Mouse (Mus musculus) CH12.LX (cell line): ENCODE measurements around the gene Tiam1. TPM values are rescaled to one million over a fixed set of nuclear protein-coding genes. Genes with fewer than 3 reads are reported as not detected.

Experiments used
- DNase-seq: peaks from one replicate; pipeline ENCODE4 v3.0.0-alpha.2; 2013; ENCODE audit errors: extremely low read depth
- H3K27ac ChIP-seq: 2 replicates; pipeline ENCODE4 v1.5.1; 2012; ENCODE audit warnings: low read depth, mild to moderate bottlenecking, control low read depth, moderate library complexity; ENCODE audit not compliant: insufficient read depth
- H3K27me3 ChIP-seq: replicated peaks from 2 replicates; pipeline ENCODE3; 2012; ENCODE audit warnings: inconsistent platforms
- H3K36me3 ChIP-seq, 2 experiments: replicated peaks in 1 of 2; 2 replicates each; pipeline versions ENCODE3 to v1.6.1; 2012; ENCODE audit warnings: inconsistent platforms in 1 of 2, low read length in 1 of 2, mild to moderate bottlenecking in 1 of 2, mixed read lengths in 1 of 2, moderate library complexity in 1 of 2; ENCODE audit not compliant: control insufficient read depth in 1 of 2, insufficient read depth in 1 of 2
- H3K4me1 ChIP-seq, 2 experiments: 2 replicates each; pipeline ENCODE4 v1.6.1; 2012; ENCODE audit warnings: inconsistent platforms in 1 of 2, moderate library complexity in 1 of 2; ENCODE audit not compliant: insufficient read depth in 2 of 2, control insufficient read depth in 1 of 2
- H3K4me2 ChIP-seq: 2 replicates; pipeline ENCODE4 v1.6.1; 2012; ENCODE audit warnings: low read depth, mild to moderate bottlenecking, control low read depth; ENCODE audit not compliant: poor library complexity, insufficient read depth, severe bottlenecking
- H3K4me3 ChIP-seq, 3 experiments: fragments of 150-350 bp in 1 of 3; sonication (generic) in 1 of 3; replicated peaks in 1 of 3; 2 replicates each; pipeline versions ENCODE3 to v1.5.1; 2011 to 2012; ENCODE audit warnings: low read depth in 2 of 3, low read length in 2 of 3, mild to moderate bottlenecking in 2 of 3, moderate library complexity in 2 of 3, control low read depth in 1 of 3, improper control_type of control experiment in 1 of 3, inconsistent platforms in 1 of 3, mixed read lengths in 1 of 3; ENCODE audit not compliant: poor library complexity in 1 of 3
- H3K79me2 ChIP-seq: replicated peaks from 2 replicates; pipeline ENCODE4 v1.6.1; 2012; ENCODE audit warnings: mild to moderate bottlenecking, moderate library complexity; ENCODE audit not compliant: control insufficient read depth, poor library complexity, insufficient read depth, severe bottlenecking; ENCODE audit errors: extremely low read depth
- H3K9ac ChIP-seq: 2 replicates; pipeline ENCODE4 v1.6.1; 2012; ENCODE audit warnings: low read depth, mild to moderate bottlenecking, control low read depth, moderate library complexity; ENCODE audit not compliant: insufficient read depth
- H3K9me3 ChIP-seq: replicated peaks from 2 replicates; pipeline ENCODE3; 2012; ENCODE audit warnings: low read length, inconsistent platforms, mixed read lengths
- CHD2 ChIP-seq: IDR thresholded peaks from 2 replicates; pipeline ENCODE4 v1.6.1; 2011; ENCODE audit warnings: low read length, improper control_type of control experiment
- CTCF ChIP-seq, 2 experiments: IDR thresholded peaks in 1 of 2; conservative IDR thresholded peaks in 1 of 2; 2 replicates each; pipeline ENCODE4 v1.5.1; 2011 to 2012; ENCODE audit warnings: low read depth in 2 of 2, low read length in 2 of 2, improper control_type of control experiment in 1 of 2, inconsistent platforms in 1 of 2, mild to moderate bottlenecking in 1 of 2, moderate library complexity in 1 of 2
- ELF1 ChIP-seq: IDR thresholded peaks from 2 replicates; pipeline ENCODE4 v1.6.1; 2014; ENCODE audit warnings: low read depth, mild to moderate bottlenecking, inconsistent platforms, low read length, improper control_type of control experiment
- GABPA ChIP-seq: IDR thresholded peaks from 2 replicates; pipeline ENCODE4 v1.6.1; 2012; ENCODE audit warnings: low read depth, low read length, improper control_type of control experiment, inconsistent platforms; ENCODE audit not compliant: insufficient replicate concordance
- IRF4 ChIP-seq: IDR thresholded peaks from 2 replicates; pipeline ENCODE4 v1.6.1; 2014; ENCODE audit warnings: low read depth, mild to moderate bottlenecking, inconsistent platforms, low read length, improper control_type of control experiment
- JUN ChIP-seq: IDR thresholded peaks from 2 replicates; pipeline ENCODE4 v1.6.1; 2011; ENCODE audit warnings: low read depth, mild to moderate bottlenecking, low read length, improper control_type of control experiment, moderate library complexity; ENCODE audit not compliant: insufficient read depth
- JUND ChIP-seq: conservative IDR thresholded peaks from 2 replicates; pipeline ENCODE4 v1.6.1; 2011; ENCODE audit warnings: low read depth, low read length, improper control_type of control experiment
- KAT2A ChIP-seq: IDR thresholded peaks from 2 replicates; pipeline ENCODE4 v1.6.1; 2012; ENCODE audit warnings: low read length, improper control_type of control experiment, inconsistent platforms; ENCODE audit not compliant: insufficient replicate concordance
- MAFK ChIP-seq: IDR thresholded peaks from 2 replicates; pipeline ENCODE4 v1.6.1; 2011; ENCODE audit warnings: low read length, improper control_type of control experiment; ENCODE audit not compliant: insufficient replicate concordance
- MAX ChIP-seq: IDR thresholded peaks from 2 replicates; pipeline ENCODE4 v1.6.1; 2011; ENCODE audit warnings: low read length, improper control_type of control experiment
- MAZ ChIP-seq: IDR thresholded peaks from 2 replicates; pipeline ENCODE4 v1.6.1; 2012; ENCODE audit warnings: low read depth, mild to moderate bottlenecking, inconsistent platforms, low read length, improper control_type of control experiment, moderate library complexity
- MEF2A ChIP-seq: IDR thresholded peaks from 2 replicates; pipeline ENCODE4 v1.6.1; 2014; ENCODE audit warnings: low read depth, mild to moderate bottlenecking, inconsistent platforms, low read length, improper control_type of control experiment, borderline replicate concordance
- MXI1 ChIP-seq: IDR thresholded peaks from 2 replicates; pipeline ENCODE4 v1.6.1; 2011; ENCODE audit warnings: mild to moderate bottlenecking, low read depth, low read length, improper control_type of control experiment
- MYC ChIP-seq: IDR thresholded peaks from 2 replicates; pipeline ENCODE4 v1.6.1; 2011; ENCODE audit warnings: low read depth, mild to moderate bottlenecking, improper control_type of control experiment, low read length
- POLR2A ChIP-seq: IDR thresholded peaks from 2 replicates; pipeline ENCODE4 v1.6.1; 2011; ENCODE audit warnings: low read depth, mild to moderate bottlenecking, improper control_type of control experiment, low read length
- RCOR1 ChIP-seq: conservative IDR thresholded peaks from 2 replicates; pipeline ENCODE4 v1.6.1; 2012; ENCODE audit warnings: low read depth, mild to moderate bottlenecking, inconsistent platforms, low read length, improper control_type of control experiment
- SIN3A ChIP-seq: IDR thresholded peaks from 2 replicates; pipeline ENCODE4 v1.6.1; 2012; ENCODE audit warnings: low read length, improper control_type of control experiment, inconsistent platforms
- TBP ChIP-seq: conservative IDR thresholded peaks from 2 replicates; pipeline ENCODE4 v1.6.1; 2011; ENCODE audit warnings: low read depth, low read length, improper control_type of control experiment
- TCF12 ChIP-seq: IDR thresholded peaks from 2 replicates; pipeline ENCODE4 v1.6.1; 2014; ENCODE audit warnings: low read depth, mild to moderate bottlenecking, inconsistent platforms, low read length, improper control_type of control experiment
- UBTF ChIP-seq: IDR thresholded peaks from 2 replicates; pipeline ENCODE4 v1.6.1; 2012; ENCODE audit warnings: low read depth, mild to moderate bottlenecking, inconsistent platforms, low read length, improper control_type of control experiment, moderate library complexity
- USF2 ChIP-seq: conservative IDR thresholded peaks from 2 replicates; pipeline ENCODE4 v1.6.1; 2011; ENCODE audit warnings: low read depth, low read length, improper control_type of control experiment
- ZNF384 ChIP-seq: IDR thresholded peaks from 2 replicates; pipeline ENCODE4 v1.6.1; 2012; ENCODE audit warnings: low read depth, low read length, improper control_type of control experiment, inconsistent platforms
- dilution Hi-C: fragments of 300-500 bp; cut with MboI; formaldehyde crosslinking; loops from 2 replicates; pipeline ENCODE4 v1.14.3; 2020; ENCODE audit warnings: low sequenced_read_pairs; ENCODE audit not compliant: extremely low pct_unique_long_range_greater_than_20kb, extremely low pct_ligation_motif_present
- in situ Hi-C: fragments of 300-500 bp; cut with MboI; formaldehyde crosslinking; loops from 3 replicates; pipeline ENCODE4 v1.14.3; 2019; ENCODE audit warnings: low sequenced_read_pairs, low pct_ligation_motif_present, low pct_unique_long_range_greater_than_20kb, mixed read lengths
- polyA plus RNA-seq: library from polyadenylated mRNA; unstranded; fragments of >175 nt; gene quantifications from 2 replicates; pipeline ENCODE4 v1.2.1, GENCODE M21; 2012; ENCODE audit warnings: low read depth; ENCODE audit not compliant: insufficient read length
- total RNA-seq, 2 experiments: library from RNA; depleted of rRNA; stranded (reverse); fragments of 300-350 nt in 1 of 2; fragments of >200 nt in 1 of 2; gene quantifications; 2 replicates each; pipeline ENCODE4 v1.2.3; 2012 to 2014

The Tiam1 gene
- total and polyA plus RNA-seq, 3 experiments: 0.03 to 0.40 (median 0.04) TPM

DNA sequence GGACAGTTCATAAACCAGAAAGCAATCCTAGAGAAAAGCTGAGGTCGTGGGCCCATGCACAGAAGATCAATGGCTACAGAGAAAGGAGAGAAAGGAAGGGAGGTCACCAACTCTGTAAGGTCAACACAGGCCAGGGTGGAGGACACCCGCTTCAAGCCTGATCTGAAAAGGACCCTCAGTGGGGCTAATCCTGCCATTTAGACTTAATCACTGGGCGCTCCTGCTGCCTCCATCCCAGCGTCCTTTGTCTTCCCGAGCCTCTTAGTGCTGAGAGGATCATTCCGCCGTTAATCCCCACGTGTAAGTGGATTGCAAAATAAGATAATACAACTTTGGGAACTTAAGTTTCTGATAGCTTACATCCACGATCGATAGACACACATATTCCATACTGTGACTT, 11.2 kb downstream of the Tiam1 start:
- Histone ChIP-seq H3K9me3 (peaks cover 26% of the 10 kb centered on the region), H3K9ac (no peak overlapping the region), H3K4me2 (no peak overlapping the region), H3K27ac (no peak overlapping the region), H3K4me3 (no peak overlapping the region), H3K27me3 (peaks cover 25% of the 10 kb centered on the region), H3K79me2 (no peaks in the 10 kb centered on the region), H3K4me1 (peaks cover 0 to 6% of the 10 kb centered on the region in 2 experiments; a peak in 2 of 4 replicates), H3K36me3 (no peaks in the 10 kb centered on the region)
- in situ Hi-C loops: no loop called here
- DNase-seq: no peak
- dilution Hi-C loops: no loop called here
- no peak for TF ChIP-seq SIN3A
- TF ChIP-seq CTCF (conservative IDR thresholded peaks at IDR 0.05 in 1 of 2, IDR thresholded peaks at IDR 0.05 in 1 of 2; ENCODE audit: low read depth in 2 of 2, low read length in 2 of 2): no peak
- no peak for TF ChIP-seq IRF4

DNA sequence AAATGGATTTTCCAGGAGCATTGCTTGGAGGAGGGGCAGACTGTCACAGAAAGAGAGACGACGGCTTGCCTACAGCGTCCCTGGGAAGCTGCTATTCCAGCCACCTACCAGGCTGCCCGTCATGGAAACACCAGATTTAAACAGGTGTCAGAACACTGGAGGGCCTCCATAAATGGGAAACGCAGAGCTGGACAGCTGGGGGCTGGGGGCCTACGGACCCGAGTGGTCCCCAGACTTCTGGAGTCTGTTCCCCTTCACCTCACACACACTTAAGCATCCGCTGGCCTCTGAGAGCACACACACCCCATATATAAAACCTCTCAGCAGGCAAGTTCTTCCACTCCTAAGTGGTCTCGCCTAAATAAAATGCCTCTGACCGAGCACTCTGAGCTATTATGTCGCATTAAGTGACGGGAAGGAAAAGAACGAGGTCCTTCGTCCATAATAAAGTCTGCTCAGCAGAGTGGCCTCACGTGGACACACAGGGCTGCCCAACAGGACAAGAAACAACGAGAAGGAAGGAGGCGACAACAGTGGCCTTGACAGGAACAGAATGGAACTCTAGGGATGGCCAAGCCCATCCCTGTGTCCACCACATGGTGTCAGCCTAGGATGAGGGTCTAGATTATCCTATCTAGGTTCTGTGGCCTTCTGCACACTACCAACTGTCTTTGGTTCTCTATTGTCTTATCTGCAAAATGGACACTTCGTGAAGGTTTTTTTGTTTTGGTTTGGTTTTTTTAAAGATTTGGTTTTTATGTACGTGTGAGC, 14.6 kb downstream of the Tiam1 start:
- TF ChIP-seq MAFK (no peak), JUN (no peak), MEF2A (no peak), TBP (no peak), MXI1 (no peak), USF2 (no peak), ELF1 (no peak), MYC (no peak), GABPA (no peak), POLR2A (no peak), UBTF (no peak), SIN3A (no peak), CHD2 (no peak), KAT2A (no peak), JUND (no peak), ZNF384 (no peak), RCOR1 (no peak), MAZ (no peak), TCF12 (no peak), MAX (no peak)
- H3K4me3 ChIP-seq: no peak overlapping the region
- dilution Hi-C loops: no loop called here
- no peaks in the 10 kb centered on the region for H3K79me2 ChIP-seq
- no peaks in the 10 kb centered on the region for H3K36me3 ChIP-seq
- H3K9ac ChIP-seq: no peak overlapping the region
- in situ Hi-C loops: no loop called here
- DNase-seq: no peak
- H3K27ac ChIP-seq: no peak overlapping the region
- peaks cover 42% of the 10 kb centered on the region for H3K27me3 ChIP-seq
- H3K4me1 ChIP-seq: peaks cover 0 to 6% of the 10 kb centered on the region in 2 experiments; a peak in 2 of 4 replicates
- H3K4me2 ChIP-seq: no peak overlapping the region
- H3K9me3 ChIP-seq: peaks cover 36% of the 10 kb centered on the region
